Comparison of ENCODE assay signal across 9 mouse cellular contexts in genomic region chr12:79843002-79843401, GRCm38 (mm10).
DNase-seq lines count a peak whose midpoint lies in the region; ATAC-seq and TF ChIP-seq lines count a peak whose summit lies in the region.
"Had no signal": no experiment of that assay in that cellular context is flagged by ENCODE, and none has a peak within 500 bp of the region (broad histone marks: within the 10 kb centered on the region; RNA-seq: fewer than 3 reads in every experiment).

No protein-coding gene starts in this region.

- H3K27me3 ChIP-seq in heart, embryonic 13.5 days (replicated peaks), result no peaks in the 10 kb centered on the region
- no peaks in the 10 kb centered on the region for H3K27me3 ChIP-seq in CH12.LX (replicated peaks)
- no peaks in the 10 kb centered on the region for H3K27me3 ChIP-seq in heart, embryonic 16.5 days (ENCODE audit: control insufficient read depth, insufficient read depth, low read length)

- TF ChIP-seq RAD21 in CH12.LX (IDR thresholded peaks at IDR 0.05; ENCODE audit: low read depth, low read length), result no peak

- no peak for DNase-seq in heart, adult 18-20 months
- DNase-seq in CH12.LX (ENCODE audit: extremely low read depth) (no peak), liver (peak; percentile 30)
- no peak for DNase-seq in frontal cortex, postnatal 25 days (ENCODE audit: low spot score in 2 of 2)
- DNase-seq in layer of hippocampus, postnatal 25 days (ENCODE audit: extremely low spot score in 1 of 2, low spot score in 1 of 2), result no peak
- DNase-seq in Muller cell, postnatal 12 days (ENCODE audit: inconsistent ontology term), result no peak
- DNase-seq: kidney, adult 2 months had no signal

- H3K36me3 ChIP-seq in heart, embryonic 13.5 days, result no peaks in the 10 kb centered on the region
- H3K36me3 ChIP-seq in CH12.LX (replicated peaks in 1 of 2; ENCODE audit: control insufficient read depth in 1 of 2, insufficient read depth in 1 of 2, low read length in 1 of 2), result no peaks in the 10 kb centered on the region
- no peaks in the 10 kb centered on the region for H3K36me3 ChIP-seq in heart, embryonic 16.5 days (ENCODE audit: control insufficient read depth, insufficient read depth)

- in situ Hi-C loops in CH12.LX (cut with MboI; ENCODE audit: low pct_ligation_motif_present, low pct_unique_long_range_greater_than_20kb, low sequenced_read_pairs), result loop anchor here (25.0 kb wide), 1 partner anchor 269 kb away; the partner anchor contains the start of gene Zfp36l1

- no peak for ATAC-seq in heart, embryonic 13.5 days (ENCODE audit: extremely low read depth, insufficient number of reproducible peaks, low FRiP score, low TSS enrichment)
- no peak for ATAC-seq in heart, embryonic 16.5 days (replicated peaks; ENCODE audit: extremely low read depth, insufficient read depth, low FRiP score)

- TF ChIP-seq CTCF in CH12.LX (conservative IDR thresholded peaks at IDR 0.05 in 1 of 2, IDR thresholded peaks at IDR 0.05 in 1 of 2; ENCODE audit: low read depth in 2 of 2, low read length in 2 of 2), result no peak

- peak overlapping the region; percentile 50 for H3K9ac ChIP-seq in heart, embryonic 13.5 days
- no peak overlapping the region for H3K9ac ChIP-seq in CH12.LX (ENCODE audit: insufficient read depth, low read depth)
- peak overlapping the region; percentile 48; the same call in 1 of the 2 replicates for H3K9ac ChIP-seq in heart, embryonic 16.5 days (ENCODE audit: low read length)

- dilution Hi-C loops in CH12.LX (cut with MboI; ENCODE audit: extremely low pct_ligation_motif_present, extremely low pct_unique_long_range_greater_than_20kb, low sequenced_read_pairs), result no loop called here

- peak overlapping the region; percentile 87 for H3K27ac ChIP-seq in heart, embryonic 13.5 days (replicated peaks)
- H3K27ac ChIP-seq in CH12.LX (ENCODE audit: insufficient read depth, low read depth), result no peak overlapping the region
- H3K27ac ChIP-seq in heart, embryonic 16.5 days (ENCODE audit: low read length), result peak overlapping the region; percentile 92

- TF ChIP-seq POLR2A in CH12.LX (IDR thresholded peaks at IDR 0.05; ENCODE audit: low read depth, low read length), result no peak

- no peak overlapping the region for H3K4me3 ChIP-seq in heart, embryonic 13.5 days
- H3K4me3 ChIP-seq in CH12.LX (replicated peaks in 1 of 3; ENCODE audit: low read depth in 2 of 3, low read length in 2 of 3, poor library complexity in 1 of 3), result no peak overlapping the region
- H3K4me3 ChIP-seq in heart, embryonic 16.5 days (ENCODE audit: low read length), result no peak overlapping the region

- H3K4me1 ChIP-seq in heart, embryonic 13.5 days, result peaks cover 85% of the 10 kb centered on the region
- H3K4me1 ChIP-seq in CH12.LX (ENCODE audit: control insufficient read depth in 1 of 2, insufficient read depth in 2 of 2), result peaks cover 51 to 84% of the 10 kb centered on the region in 2 experiments
- H3K4me1 ChIP-seq in heart, embryonic 16.5 days (ENCODE audit: control insufficient read depth, insufficient read depth, low read length), result peaks cover 57% of the 10 kb centered on the region

- H3K9me3 ChIP-seq in heart, embryonic 13.5 days, result no peaks in the 10 kb centered on the region
- H3K9me3 ChIP-seq in CH12.LX (replicated peaks; ENCODE audit: low read length), result no peaks in the 10 kb centered on the region
- no peaks in the 10 kb centered on the region for H3K9me3 ChIP-seq in heart, embryonic 16.5 days (replicated peaks; ENCODE audit: control insufficient read depth, low read length)

- no peak overlapping the region; the same call in 1 of the 2 replicates for H3K4me2 ChIP-seq in heart, embryonic 13.5 days
- H3K4me2 ChIP-seq in CH12.LX (ENCODE audit: insufficient read depth, low read depth, poor library complexity, severe bottlenecking), result no peak overlapping the region
- peak overlapping the region; percentile 29 for H3K4me2 ChIP-seq in heart, embryonic 16.5 days (ENCODE audit: low read depth, low read length)

- H3K79me2 ChIP-seq in CH12.LX (replicated peaks; ENCODE audit: control insufficient read depth, extremely low read depth, insufficient read depth, poor library complexity, severe bottlenecking), result no peaks in the 10 kb centered on the region

- no peak for TF ChIP-seq EP300 in CH12.LX (IDR thresholded peaks at IDR 0.05; ENCODE audit: low read length)

- 56% methylated on average over 11 of the region's 11 CpGs for WGBS in heart, embryonic 13.5 days
- 54% methylated on average over 11 of the region's 11 CpGs for WGBS in heart, embryonic 16.5 days

TF ChIP-seq in CH12.LX, 34 proteins besides CTCF, POLR2A, EP300 and RAD21:
- TF ChIP-seq TBP (conservative IDR thresholded peaks at IDR 0.05; ENCODE audit: low read depth, low read length) (no peak), BHLHE40 (IDR thresholded peaks at IDR 0.05; ENCODE audit: low read depth, low read length) (peak; percentile 80)
